Mouse (Mus musculus): Measurements from ENCODE around the gene Smg5. TPM values are rescaled to one million over a fixed set of nuclear protein-coding genes. Genes with fewer than 3 reads are reported as not detected.
A peak's percentile ranks its signal among the peaks of the same experiment; 100 is the strongest.
"Not testable (repeated sequence)": the region's sequence is repeated elsewhere in the genome, so short reads cannot be mapped to it uniquely, and the experiment has no call there.

The Smg5 gene
- polyA plus RNA-seq (2014; fragmentation: Nextera tagmentation; extraction: Ambion mirVana): 52.0 TPM in 2 replicates

DNA sequence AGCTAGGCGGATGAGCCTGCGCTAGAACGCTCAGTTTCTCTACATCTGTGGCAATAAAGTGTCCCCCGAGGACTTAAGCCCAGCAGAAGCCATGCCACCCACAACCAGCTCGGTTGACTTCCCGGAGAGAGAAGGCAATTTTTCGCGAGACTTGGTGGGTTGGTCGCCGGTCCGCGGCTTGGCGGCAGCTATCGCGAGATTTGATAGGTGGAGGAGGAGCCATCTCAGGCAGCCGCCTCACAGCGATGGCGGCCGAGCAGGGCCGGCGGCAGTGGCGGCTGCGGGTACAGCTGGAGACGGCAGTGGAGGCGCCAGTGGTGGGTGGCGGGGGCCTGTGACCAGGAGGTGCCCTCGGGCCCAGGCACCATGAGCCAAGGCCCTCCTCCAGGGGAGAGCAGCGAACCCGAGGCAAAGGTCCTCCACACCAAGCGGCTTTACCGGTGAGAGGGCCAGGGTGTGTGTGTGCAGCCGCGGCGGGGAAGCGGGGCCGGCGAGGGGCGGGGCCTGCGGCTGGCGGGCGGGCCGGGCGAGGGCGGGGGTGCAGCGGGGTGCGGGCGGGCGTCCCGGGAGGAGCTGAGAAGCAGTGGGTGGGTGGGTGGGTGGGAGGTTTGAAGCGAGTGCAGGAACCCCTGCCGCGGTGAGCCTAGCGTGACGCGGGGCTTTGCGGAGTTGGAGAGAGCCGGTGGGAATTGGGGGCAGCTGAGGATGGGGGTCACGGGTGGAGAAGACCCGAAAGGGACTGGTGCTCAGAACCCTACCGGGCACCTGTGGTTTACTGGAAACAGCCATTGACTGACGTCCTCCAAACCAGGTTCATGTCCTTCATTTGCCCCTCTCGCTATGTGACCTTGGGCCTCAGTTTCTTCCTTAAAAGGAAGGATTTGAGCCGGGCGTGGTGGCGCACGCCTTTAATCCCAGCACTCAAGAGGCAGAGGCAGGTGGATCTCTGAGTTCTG lies at the start of gene Smg5, which contains the start of gene Tmem79:
Smg5 (plus strand) TSS at position 203 of the 956 bp plus-strand sequence.
Tmem79 (minus strand) TSS at position 91 of the 956 bp plus-strand sequence.
- DNase-seq (ENCODE audit: low spot score) (peak; percentile 98), ATAC-seq (replicated peaks; ENCODE audit: low FRiP score) (peak; percentile 87)
- Histone ChIP-seq H3K4me2 (peak within 1 kb of the TSS; percentile 83), H3K4me1 (replicated peaks; ENCODE audit: control insufficient read depth, insufficient read depth, low read length) (peaks cover 44% of the 10 kb centered on the region), H3K9ac (ENCODE audit: low read depth, low read length) (peak within 1 kb of the TSS; percentile 95), H3K9me3 (ENCODE audit: control insufficient read depth, low read length) (no peaks in the 10 kb centered on the region), H3K27me3 (replicated peaks; ENCODE audit: control insufficient read depth, insufficient read depth, low read length) (no peaks in the 10 kb centered on the region), H3K27ac (ENCODE audit: low read depth, low read length) (peak within 1 kb of the TSS; percentile 97), H3K4me3 (ENCODE audit: low read depth, low read length) (peak within 1 kb of the TSS; percentile 86), H3K36me3 (ENCODE audit: control insufficient read depth, insufficient read depth, low read length) (peaks cover 2% of the 10 kb centered on the region; the same call in 1 of the 2 replicates)
- WGBS: 2% methylated on average over 59 of the region's 66 CpGs

DNA sequence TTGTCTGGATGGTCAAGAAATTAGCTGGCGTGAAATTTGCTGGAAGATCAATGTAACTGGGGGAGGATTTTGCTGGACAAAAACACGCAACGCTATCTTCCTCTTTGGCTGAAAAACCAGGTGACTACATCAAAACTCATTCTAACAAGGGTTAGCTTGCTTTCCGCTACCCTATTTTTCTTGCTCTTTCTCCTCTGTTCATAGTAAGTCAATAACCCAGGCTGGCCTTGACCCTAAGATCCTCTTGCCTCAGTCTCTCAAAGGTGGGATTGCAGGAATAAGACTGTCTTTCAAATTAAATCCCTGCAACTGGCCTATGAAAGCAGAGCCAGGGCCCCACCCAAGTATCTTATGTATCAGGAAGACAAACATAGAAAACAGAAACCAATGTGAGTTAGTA lies 49.0 kb upstream of the Smg5 start, which contains the start of gene Gm38392:
Gm38392 (minus strand) TSS at position 101 of the 400 bp plus-strand sequence.
- Histone ChIP-seq H3K27ac (ENCODE audit: low read depth, low read length) (no peak within 1 kb of the TSS), H3K27me3 (replicated peaks; ENCODE audit: control insufficient read depth, insufficient read depth, low read length) (no peaks in the 10 kb centered on the region), H3K9me3 (ENCODE audit: control insufficient read depth, low read length) (no peaks in the 10 kb centered on the region), H3K9ac (ENCODE audit: low read depth, low read length) (no peak within 1 kb of the TSS), H3K4me2 (no peak within 1 kb of the TSS), H3K36me3 (ENCODE audit: control insufficient read depth, insufficient read depth, low read length) (no peaks in the 10 kb centered on the region; the same call in 1 of the 2 replicates), H3K4me1 (replicated peaks; ENCODE audit: control insufficient read depth, insufficient read depth, low read length) (no peaks in the 10 kb centered on the region), H3K4me3 (ENCODE audit: low read depth, low read length) (no peak within 1 kb of the TSS)
- DNase-seq (ENCODE audit: low spot score) (no peak), ATAC-seq (replicated peaks; ENCODE audit: low FRiP score) (no peak)
- WGBS: 96% methylated on average over 4 of the region's 4 CpGs

DNA sequence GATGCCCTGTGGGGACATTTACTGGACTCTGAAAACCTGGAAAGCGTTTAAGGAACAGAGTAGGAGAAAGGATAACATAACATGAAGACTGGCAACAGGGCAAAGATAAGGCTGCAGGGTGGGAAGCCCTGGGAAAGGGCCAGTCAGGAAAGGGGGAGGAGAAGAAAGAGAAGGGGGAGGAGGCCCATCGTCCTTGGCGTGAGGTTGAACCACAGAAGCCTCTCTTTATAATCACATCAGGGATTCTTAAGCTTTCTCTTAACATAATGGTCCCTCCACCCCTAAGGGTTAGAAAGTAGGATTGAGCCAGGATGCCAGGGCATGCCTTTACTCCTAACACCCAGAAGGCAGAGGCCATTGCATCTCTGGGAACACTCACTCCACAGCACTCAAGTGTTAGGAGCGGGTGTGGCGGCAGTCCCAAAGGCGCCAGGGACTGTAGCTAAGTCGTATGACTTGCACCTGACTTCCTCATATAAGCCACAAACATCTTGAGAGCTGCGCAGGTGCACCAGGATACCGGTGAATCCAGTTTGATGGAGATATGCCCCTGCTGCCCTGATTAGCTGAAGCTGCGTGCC lies 47.8 kb upstream of the Smg5 start:
- H3K27ac ChIP-seq (ENCODE audit: low read depth, low read length); H3K4me3 ChIP-seq (ENCODE audit: low read depth, low read length); H3K9me3 ChIP-seq (ENCODE audit: control insufficient read depth, low read length); ATAC-seq (replicated peaks; ENCODE audit: low FRiP score); DNase-seq (ENCODE audit: low spot score); H3K27me3 ChIP-seq (replicated peaks; ENCODE audit: control insufficient read depth, insufficient read depth, low read length); H3K9ac ChIP-seq (ENCODE audit: low read depth, low read length); H3K36me3 ChIP-seq (ENCODE audit: control insufficient read depth, insufficient read depth, low read length); H3K4me2 ChIP-seq; H3K4me1 ChIP-seq (replicated peaks; ENCODE audit: control insufficient read depth, insufficient read depth, low read length): not testable (repeated sequence)
- WGBS: 69% methylated on average over 8 of the region's 10 CpGs

DNA sequence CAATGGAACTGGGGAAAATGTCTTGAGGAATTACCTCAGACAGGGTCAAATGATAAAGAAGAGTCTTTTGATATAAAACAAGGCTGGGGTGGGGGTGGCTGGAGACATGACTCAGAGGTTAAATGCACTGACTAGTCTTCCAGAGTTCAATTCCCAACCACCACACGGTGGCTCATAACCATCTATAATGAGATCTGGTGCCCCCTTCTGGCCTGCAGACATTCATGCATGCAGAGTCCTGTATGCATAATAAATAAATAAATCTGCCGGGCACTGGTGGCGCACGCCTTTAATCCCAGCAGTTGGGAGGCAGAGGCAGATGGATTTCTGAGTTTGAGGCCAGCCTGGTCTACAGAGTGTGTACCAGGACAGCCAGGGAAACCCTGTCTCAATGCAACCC lies 44.1 kb upstream of the Smg5 start:
- ATAC-seq (replicated peaks; ENCODE audit: low FRiP score) (no peak), DNase-seq (ENCODE audit: low spot score) (no peak)
- WGBS: 61% methylated on average over 4 of the region's 4 CpGs

DNA sequence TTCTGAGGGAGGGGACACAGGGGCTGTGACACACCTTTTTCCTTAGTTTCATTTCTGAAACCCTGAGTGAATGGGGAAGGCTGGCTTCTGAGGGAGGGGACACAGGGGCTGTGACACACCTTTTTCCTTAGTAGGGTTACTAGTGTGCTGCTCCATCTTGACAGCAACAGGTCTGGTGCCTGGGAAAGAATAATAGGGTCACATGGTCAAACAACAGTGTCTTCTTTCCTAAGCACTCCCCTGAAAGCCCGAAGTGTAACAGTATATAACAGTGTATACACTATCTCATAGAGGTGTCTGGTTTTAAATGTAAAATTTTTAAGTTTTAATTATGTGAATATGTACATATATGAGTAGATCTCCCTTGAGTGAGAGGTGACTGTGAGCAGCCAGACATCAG lies 40.8 kb upstream of the Smg5 start:
- ATAC-seq (replicated peaks; ENCODE audit: low FRiP score); H3K27ac ChIP-seq (ENCODE audit: low read depth, low read length); H3K27me3 ChIP-seq (replicated peaks; ENCODE audit: control insufficient read depth, insufficient read depth, low read length); H3K9ac ChIP-seq (ENCODE audit: low read depth, low read length); H3K9me3 ChIP-seq (ENCODE audit: control insufficient read depth, low read length); DNase-seq (ENCODE audit: low spot score): not testable (repeated sequence)
- H3K36me3 ChIP-seq (ENCODE audit: control insufficient read depth, insufficient read depth, low read length): peaks cover 11% of the 10 kb centered on the region; the same call in 1 of the 2 replicates
- 71% methylated on average over 1 of the region's 1 CpGs for WGBS
- H3K4me2 ChIP-seq: peak overlapping the region; percentile 67
- peak overlapping the region; percentile 81; the same call in 1 of the 2 replicates for H3K4me3 ChIP-seq (ENCODE audit: low read depth, low read length)
- peaks cover 17% of the 10 kb centered on the region for H3K4me1 ChIP-seq (replicated peaks; ENCODE audit: control insufficient read depth, insufficient read depth, low read length)

More for the DNA sequence above, 44.1 kb upstream of the Smg5 start:
- Histone ChIP-seq H3K9me3 (ENCODE audit: control insufficient read depth, low read length) (no peaks in the 10 kb centered on the region), H3K27me3 (replicated peaks; ENCODE audit: control insufficient read depth, insufficient read depth, low read length) (no peaks in the 10 kb centered on the region), H3K9ac (ENCODE audit: low read depth, low read length) (no peak overlapping the region), H3K36me3 (ENCODE audit: control insufficient read depth, insufficient read depth, low read length) (no peaks in the 10 kb centered on the region; the same call in 1 of the 2 replicates), H3K4me2 (no peak overlapping the region), H3K27ac (ENCODE audit: low read depth, low read length) (no peak overlapping the region), H3K4me1 (replicated peaks; ENCODE audit: control insufficient read depth, insufficient read depth, low read length) (0 out of 2 replicates have a peak, but pooled peaks cover 3% of the 10 kb centered on the region), H3K4me3 (ENCODE audit: low read depth, low read length) (no peak overlapping the region)

GRCm38 (mm10) chr3:88296110-88296560 lies 39.9 kb upstream of the Smg5 start:
- 0 out of 2 replicates have a peak, but pooled peaks have one; percentile 11 for ATAC-seq (replicated peaks; ENCODE audit: low FRiP score)

DNA sequence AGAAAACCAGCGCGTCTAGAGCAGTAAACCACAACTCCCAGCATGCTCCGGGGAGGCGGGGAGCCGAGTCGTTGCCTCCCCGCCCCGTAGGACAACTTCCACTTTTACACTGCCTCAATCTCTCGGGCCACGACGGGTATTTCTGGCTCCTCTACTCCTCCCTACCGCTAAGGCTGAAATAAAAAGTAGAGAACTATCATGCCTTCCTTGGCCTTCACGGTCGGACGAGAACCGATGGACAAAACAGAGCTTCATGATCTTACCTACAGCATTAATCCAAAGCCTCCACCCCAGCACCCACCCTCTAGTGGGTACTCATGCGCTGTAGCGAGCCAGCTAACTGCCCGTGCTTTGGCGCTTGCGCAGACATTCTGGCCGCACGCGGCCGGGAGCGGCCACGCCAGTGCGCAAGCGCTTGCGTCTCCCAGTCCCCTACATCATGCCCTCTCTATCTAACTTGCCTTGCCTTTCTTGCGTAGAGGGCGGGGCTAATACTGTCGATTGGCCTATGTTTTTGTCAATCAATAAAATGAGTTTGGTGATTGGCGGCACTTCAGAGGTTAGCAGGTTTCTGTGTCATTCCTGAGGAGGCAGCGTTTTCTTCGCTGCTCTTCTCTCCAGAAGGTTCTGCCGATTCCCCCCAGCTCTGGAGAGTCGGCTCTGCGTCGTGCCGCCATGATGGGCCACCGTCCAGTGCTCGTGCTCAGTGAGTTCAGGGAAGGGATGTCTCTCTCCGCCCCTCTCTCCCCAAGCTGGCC lies 39.3 kb upstream of the Smg5 start, which contains the start of the genes Tsacc and Cct3:
Tsacc (minus strand) TSS at position 439 of the 758 bp plus-strand sequence.
Cct3 (plus strand) TSS at position 556 of the 758 bp plus-strand sequence.
- Histone ChIP-seq H3K36me3 (ENCODE audit: control insufficient read depth, insufficient read depth, low read length) (peaks cover 23% of the 10 kb centered on the region), H3K9me3 (ENCODE audit: control insufficient read depth, low read length) (no peaks in the 10 kb centered on the region), H3K9ac (ENCODE audit: low read depth, low read length) (peak within 1 kb of the TSS; percentile 92), H3K4me1 (replicated peaks; ENCODE audit: control insufficient read depth, insufficient read depth, low read length) (peaks cover 17% of the 10 kb centered on the region), H3K27me3 (replicated peaks; ENCODE audit: control insufficient read depth, insufficient read depth, low read length) (no peaks in the 10 kb centered on the region), H3K4me3 (ENCODE audit: low read depth, low read length) (peak within 1 kb of the TSS; percentile 81), H3K27ac (ENCODE audit: low read depth, low read length) (peak within 1 kb of the TSS; percentile 88), H3K4me2 (peak within 1 kb of the TSS; percentile 80)
- DNase-seq (ENCODE audit: low spot score) (peak; percentile 90), ATAC-seq (replicated peaks; ENCODE audit: low FRiP score) (peak; percentile 99)
- WGBS: under 1% methylated on average over 44 of the region's 44 CpGs

More at GRCm38 (mm10) chr3:88296110-88296560, 39.9 kb upstream of the Smg5 start:
- H3K27ac ChIP-seq (ENCODE audit: low read depth, low read length): peak overlapping the region; percentile 88
- no peak for DNase-seq (ENCODE audit: low spot score)
- H3K4me1 ChIP-seq (replicated peaks; ENCODE audit: control insufficient read depth, insufficient read depth, low read length): peaks cover 17% of the 10 kb centered on the region
- 2% methylated on average over 12 of the region's 12 CpGs for WGBS
- peak overlapping the region; percentile 67 for H3K4me2 ChIP-seq
- peak overlapping the region; percentile 81 for H3K4me3 ChIP-seq (ENCODE audit: low read depth, low read length)
- peaks cover 20% of the 10 kb centered on the region for H3K36me3 ChIP-seq (ENCODE audit: control insufficient read depth, insufficient read depth, low read length)
- H3K9me3 ChIP-seq (ENCODE audit: control insufficient read depth, low read length): no peaks in the 10 kb centered on the region
- peak overlapping the region; percentile 92 for H3K9ac ChIP-seq (ENCODE audit: low read depth, low read length)
- H3K27me3 ChIP-seq (replicated peaks; ENCODE audit: control insufficient read depth, insufficient read depth, low read length): no peaks in the 10 kb centered on the region
